Mouse (Mus musculus): ENCODE measurements around the gene Pacs1.
"Not testable (repeated sequence)": the region's sequence is repeated elsewhere in the genome, so short reads cannot be mapped to it uniquely, and the experiment has no call there.

Pacs1 gene

GRCm38 (mm10) chr19:5268017-5268416, 4.9 kb downstream of the Pacs1 start:
- DNase-seq (ENCODE audit: low spot score): no peak

GRCm38 (mm10) chr19:5267015-5267414, 5.9 kb downstream of the Pacs1 start:
- peak; percentile 23 for DNase-seq (ENCODE audit: low spot score)

- no peak for DNase-seq (ENCODE audit: low spot score)
Measured at GRCm38 (mm10) chr19:5257140-5257539, 15.8 kb downstream of the Pacs1 start.

GRCm38 (mm10) chr19:5236981-5237380, 35.9 kb downstream of the Pacs1 start:
- not testable (repeated sequence) for DNase-seq (ENCODE audit: low spot score)

DNA sequence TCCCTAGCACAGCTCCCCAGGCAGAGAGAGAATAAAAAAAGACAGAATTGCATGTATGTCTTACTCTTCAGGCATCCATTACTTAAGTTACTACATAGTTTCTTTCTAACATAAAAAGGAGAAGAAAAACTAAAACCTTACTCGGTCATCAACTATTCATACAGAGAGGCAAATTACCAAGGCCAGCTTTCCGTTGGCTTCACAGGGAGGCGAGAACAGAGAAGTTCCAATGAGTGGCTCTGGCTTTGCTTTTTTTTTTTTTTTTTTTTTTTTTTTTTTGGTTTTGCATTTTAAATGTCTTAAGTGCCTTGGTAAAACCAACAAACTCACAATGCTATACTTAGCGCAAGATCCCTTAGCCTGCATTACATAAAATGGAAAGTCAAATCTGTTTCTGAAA, 40.2 kb downstream of the Pacs1 start:
- DNase-seq (ENCODE audit: low spot score): no peak

GRCm38 (mm10) chr19:5230110-5230509, 42.8 kb downstream of the Pacs1 start:
- no peak for DNase-seq (ENCODE audit: low spot score)

DNA sequence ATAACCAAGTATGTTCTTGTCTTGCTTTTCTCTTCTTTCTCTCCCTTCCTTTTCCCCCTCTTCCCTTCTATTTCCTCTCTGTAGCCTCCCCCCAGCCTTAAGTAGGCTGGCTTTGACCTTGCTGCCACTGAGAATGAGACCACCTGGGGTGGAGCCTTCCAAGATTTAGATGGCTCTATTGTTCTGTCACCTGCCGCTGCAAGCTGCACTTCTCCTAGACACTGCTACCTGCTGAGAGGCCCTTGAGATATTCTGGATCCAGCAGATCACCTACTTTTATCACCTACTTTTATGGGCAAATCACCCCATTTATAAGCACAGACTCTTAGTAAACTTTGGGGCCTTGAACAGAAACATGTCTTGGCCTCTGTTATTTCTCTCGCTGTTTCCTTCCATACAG, 48.3 kb downstream of the Pacs1 start:
- no peak for DNase-seq (ENCODE audit: low spot score)

DNA sequence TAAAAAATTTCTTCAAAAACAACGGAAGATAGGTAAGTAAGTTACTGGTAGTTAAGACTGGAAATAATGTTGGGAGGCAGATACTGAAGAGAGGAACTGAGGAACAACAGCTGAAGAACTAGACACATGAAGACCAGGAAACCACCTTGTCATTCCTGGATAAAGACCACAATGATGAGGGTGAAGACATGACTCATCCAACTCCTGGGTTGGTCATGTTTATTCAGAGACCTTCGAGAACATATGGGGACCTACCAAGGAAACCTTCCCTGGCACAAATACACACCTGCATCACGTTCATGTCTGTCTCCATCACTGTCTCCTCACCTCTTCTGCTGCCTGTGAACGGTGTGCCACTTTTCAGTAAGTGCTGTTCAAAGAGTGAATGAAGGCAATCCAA, 48.8 kb downstream of the Pacs1 start:
- no peak for DNase-seq (ENCODE audit: low spot score)

DNA sequence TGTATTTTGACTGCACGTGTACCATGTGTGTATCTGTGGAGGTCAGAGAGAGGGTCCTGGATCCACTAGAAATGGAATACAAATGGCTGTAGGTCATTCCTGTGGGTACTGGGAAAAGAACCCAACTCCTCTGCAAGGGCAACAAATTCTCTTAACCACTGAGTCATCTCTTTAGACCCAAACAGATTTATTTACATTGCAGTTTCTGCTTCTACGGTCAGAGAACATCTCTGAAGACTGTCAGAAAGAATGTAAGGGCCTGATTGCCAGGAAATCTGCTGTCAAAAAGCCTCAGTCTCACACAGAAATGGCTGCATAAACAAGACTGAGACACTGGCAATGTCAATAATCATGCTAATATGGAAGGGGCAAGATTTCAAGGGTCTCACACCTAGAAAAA, 51.0 kb downstream of the Pacs1 start:
- DNase-seq (ENCODE audit: low spot score): no peak

DNA sequence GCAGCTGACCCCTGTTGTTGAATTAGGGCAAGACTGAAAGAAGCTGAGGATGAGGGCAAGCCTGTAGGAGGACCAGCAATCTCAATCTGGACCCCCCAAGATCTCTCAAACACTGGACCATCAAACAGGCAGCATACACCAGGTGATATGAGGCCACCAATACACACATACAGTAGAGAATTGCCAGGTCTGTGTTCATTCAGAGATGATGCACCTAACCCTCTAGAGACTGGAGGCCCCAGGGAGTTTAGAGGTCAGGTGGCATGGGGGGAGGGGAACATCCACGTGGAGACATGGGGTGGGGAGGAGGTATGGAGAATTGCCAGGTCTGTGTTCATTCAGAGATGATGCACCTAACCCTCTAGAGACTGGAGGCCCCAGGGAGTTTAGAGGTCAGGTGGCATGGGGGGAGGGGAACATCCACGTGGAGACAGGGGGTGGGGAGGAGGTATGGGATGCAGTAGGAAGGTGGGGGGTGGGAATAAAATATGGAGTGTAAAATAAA, 51.6 kb downstream of the Pacs1 start:
- DNase-seq (ENCODE audit: low spot score): not testable (repeated sequence)

- DNase-seq (ENCODE audit: low spot score): no peak
Measured at GRCm38 (mm10) chr19:5220389-5220788, 52.5 kb downstream of the Pacs1 start.

DNA sequence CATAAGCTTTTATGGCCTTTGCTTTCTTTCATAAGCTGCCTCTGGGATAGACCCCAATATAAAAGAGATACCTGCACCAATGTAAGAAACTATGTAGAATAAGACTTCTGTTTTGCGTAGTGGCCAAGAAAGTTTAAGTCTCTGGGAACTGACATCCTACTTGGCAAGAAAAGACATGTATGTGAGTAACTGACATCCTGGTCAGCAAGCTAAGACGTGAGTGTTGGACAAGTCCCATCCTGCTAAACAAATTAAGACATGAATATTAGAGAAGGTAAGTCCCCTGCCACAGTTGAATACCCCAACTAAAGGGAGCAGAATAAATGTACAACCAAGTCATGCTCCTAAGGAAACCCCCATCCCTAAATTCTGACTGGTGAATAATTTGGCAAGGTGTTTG, 71.2 kb downstream of the Pacs1 start:
- no peak for DNase-seq (ENCODE audit: low spot score)

DNA sequence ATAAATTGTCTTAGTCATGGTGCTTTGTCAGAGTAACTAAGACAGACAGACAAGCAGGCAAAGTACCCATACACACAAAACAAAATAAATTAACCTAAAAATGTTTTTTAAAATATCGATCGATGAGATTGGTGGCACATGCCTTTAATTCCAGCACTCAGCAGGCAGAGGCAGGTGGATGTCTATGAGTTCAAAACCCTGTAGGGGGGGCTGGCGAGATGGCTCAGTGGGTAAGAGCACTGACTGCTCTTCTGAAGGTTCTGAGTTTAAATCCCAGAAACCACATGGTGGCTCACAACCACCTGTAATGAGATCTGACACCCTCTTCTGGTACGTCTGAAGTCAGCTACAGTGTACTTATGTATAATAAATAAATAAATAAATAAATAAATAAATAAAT, 72.3 kb downstream of the Pacs1 start:
- DNase-seq (ENCODE audit: low spot score): not testable (repeated sequence)

DNA sequence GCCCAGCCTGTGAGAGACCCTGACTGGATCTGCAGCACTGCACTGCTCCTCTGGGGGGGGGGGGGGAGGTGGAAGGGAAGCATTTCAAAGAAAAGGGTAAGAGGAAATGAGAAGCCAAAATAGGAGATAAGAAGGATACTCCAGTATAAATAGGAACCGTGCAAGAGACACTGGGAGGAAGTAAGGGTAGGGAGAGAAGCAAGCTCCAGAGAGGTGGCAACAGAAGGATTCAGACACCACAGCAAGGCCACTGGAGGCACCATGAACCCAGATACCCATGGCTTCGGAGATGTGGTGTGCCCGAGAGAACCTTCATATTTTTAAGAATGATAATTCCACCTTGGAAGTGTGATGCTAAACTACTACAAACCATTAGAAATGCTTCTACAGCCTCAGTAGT, 74.4 kb downstream of the Pacs1 start:
- DNase-seq (ENCODE audit: low spot score): no peak

GRCm38 (mm10) chr19:5195417-5196035, 77.4 kb downstream of the Pacs1 start:
- peak; percentile 6 for DNase-seq (ENCODE audit: low spot score)

DNA sequence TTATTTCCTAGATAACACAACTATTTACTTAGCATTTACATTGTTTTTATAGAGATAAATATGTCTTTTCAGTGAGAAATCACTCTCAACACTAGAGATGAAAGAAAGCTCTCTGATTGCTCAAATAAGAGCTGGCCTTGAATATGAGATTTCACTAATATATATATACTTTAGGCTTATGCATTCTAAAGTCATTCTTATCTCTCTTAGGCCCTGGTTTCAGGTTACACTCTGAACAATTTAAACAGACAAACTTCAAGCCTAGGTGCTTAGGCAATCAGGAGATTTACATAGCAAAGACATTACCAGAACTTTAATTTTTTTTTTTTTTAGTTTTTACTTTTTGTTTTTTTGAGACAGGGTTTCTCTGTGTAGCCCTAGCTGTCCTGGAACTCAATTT, 80.5 kb downstream of the Pacs1 start:
- no peak for DNase-seq (ENCODE audit: low spot score)

- no peak for DNase-seq (ENCODE audit: low spot score)
Measured at GRCm38 (mm10) chr19:5187439-5187838, 85.5 kb downstream of the Pacs1 start.

DNA sequence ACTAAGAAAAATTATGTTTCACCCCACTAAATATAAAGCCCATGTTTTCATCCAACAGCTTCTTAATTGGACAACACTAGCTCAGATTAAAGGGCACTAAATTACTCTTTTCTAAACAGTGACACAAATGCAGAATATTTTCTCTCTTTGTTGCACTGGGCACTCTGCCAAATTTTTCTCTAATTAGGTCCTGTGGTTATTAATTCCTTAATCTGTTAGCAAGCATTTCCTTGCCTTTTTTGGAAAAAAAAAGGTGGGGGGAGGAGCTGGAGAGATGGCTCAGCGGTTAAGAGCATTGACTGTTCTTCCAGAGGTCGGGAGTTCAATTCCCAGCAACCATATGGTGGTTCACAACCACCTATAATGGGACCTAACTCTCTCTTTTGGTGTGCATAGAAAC, 91.0 kb downstream of the Pacs1 start:
- DNase-seq (ENCODE audit: low spot score): no peak

DNA sequence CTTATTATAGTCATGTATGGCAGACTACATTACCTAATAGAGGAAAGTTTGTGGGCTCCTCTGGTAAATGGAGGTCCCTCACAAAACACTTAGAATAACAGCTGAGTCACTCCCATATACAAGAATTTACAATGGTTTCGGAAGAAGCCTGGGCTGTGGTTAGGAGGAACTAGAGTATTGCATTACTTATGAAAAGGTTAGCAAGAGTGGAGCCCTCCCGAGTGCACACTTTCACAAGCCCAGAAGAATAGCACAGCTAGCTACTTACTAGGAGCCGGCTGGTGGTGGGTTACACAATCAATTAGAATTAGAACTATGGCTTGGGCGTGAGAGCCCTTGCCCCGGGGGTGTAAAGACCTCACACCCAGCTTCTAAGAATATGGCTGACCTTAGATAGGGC, 94.3 kb downstream of the Pacs1 start:
- no peak for DNase-seq (ENCODE audit: low spot score)

- no peak for DNase-seq (ENCODE audit: low spot score)
Measured at GRCm38 (mm10) chr19:5170430-5170829, 102.5 kb downstream of the Pacs1 start.

GRCm38 (mm10) chr19:5167477-5167876, 105.4 kb downstream of the Pacs1 start:
- no peak for DNase-seq (ENCODE audit: low spot score)

- peak; percentile 17 for DNase-seq (ENCODE audit: low spot score)
Measured at GRCm38 (mm10) chr19:5164380-5164779, 108.5 kb downstream of the Pacs1 start.

DNA sequence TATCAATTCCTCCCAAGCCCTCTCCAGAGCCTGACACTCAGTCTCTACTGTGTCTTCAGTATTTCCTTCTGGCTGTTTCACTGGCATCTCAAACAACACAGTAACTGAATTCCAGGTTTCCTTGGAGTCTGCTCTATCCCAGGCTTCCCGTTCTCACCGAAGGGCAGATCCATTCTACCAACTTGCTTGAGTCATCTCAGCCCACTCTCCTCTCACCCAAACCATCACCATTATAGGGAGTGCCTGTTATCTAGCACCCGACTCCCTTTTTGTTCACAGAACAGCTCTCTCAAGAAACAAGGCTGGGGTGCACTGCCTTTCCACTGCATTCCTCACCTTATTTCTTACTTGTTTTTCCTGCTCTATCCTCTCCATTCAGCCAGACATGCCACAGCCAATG, 111.0 kb downstream of the Pacs1 start:
- DNase-seq (ENCODE audit: low spot score): no peak

GRCm38 (mm10) chr19:5152261-5152660, 120.7 kb downstream of the Pacs1 start:
- no peak for DNase-seq (ENCODE audit: low spot score)

Data from spleen, adult 12 weeks (tissue).